Mouse (Mus musculus) sigmoid colon, adult 10 weeks (tissue): ENCODE measurements around the gene Tmem126b. TPM values are rescaled to one million over a fixed set of nuclear protein-coding genes. Genes with fewer than 3 reads are reported as not detected.

Experiments used
- polyA plus RNA-seq: library from polyadenylated mRNA; stranded (reverse); fragments of 350-450 nt; fragmentation: Illumina TruSeq; extraction: RNeasy Lipid Tissue Mini Kit (QIAGEN cat#74804); gene quantifications from one replicate; pipeline ENCODE4 v1.2.3, GENCODE M21; 2014; ENCODE audit warnings: low read depth, low replicate concordance

The Tmem126b gene
- polyA plus RNA-seq = 52.8 TPM

GRCm38 (mm10) chr7:90475793-90476312 is at the start of gene Tmem126b:
TSS of gene Tmem126b (minus strand) at chr7:90476001.

GRCm38 (mm10) chr7:90476313-90477245 is 778 bp upstream of the Tmem126b start, which contains the start of gene Dlg2:
TSS of gene Dlg2 (plus strand) at chr7:90476672.

GRCm38 (mm10) chr7:90456845-90457468 is 18.8 kb downstream of the Tmem126b start, which contains the start of gene Tmem126a:
TSS of gene Tmem126a (minus strand) at chr7:90457229.

GRCm38 (mm10) chr7:90442518-90443080 is 33.2 kb downstream of the Tmem126b start, which contains the start of gene Crebzf:
TSS of gene Crebzf (plus strand) at chr7:90442729.

GRCm38 (mm10) chr7:90426020-90427001 is 49.5 kb downstream of the Tmem126b start, which contains the start of gene Ccdc89:
TSS of gene Ccdc89 (plus strand) at chr7:90426577.

Other genes with a start within 250 kb of the Tmem126b start
- not detected for gene Ccdc83, start 210.2 kb downstream of the Tmem126b start, polyA plus RNA-seq
- 156 TPM for gene Sytl2, start 173.7 kb downstream of the Tmem126b start, polyA plus RNA-seq
- 1.4 TPM for gene Ccdc89, start 49.4 kb downstream of the Tmem126b start, polyA plus RNA-seq
- 232 TPM for gene Crebzf, start 33.3 kb downstream of the Tmem126b start, polyA plus RNA-seq
- gene Tmem126a, start 18.8 kb downstream of the Tmem126b start, polyA plus RNA-seq = 150 TPM
- 6.9 TPM for gene Dlg2, start 671 bp upstream of the Tmem126b start, polyA plus RNA-seq